In the genomic region with DNA sequence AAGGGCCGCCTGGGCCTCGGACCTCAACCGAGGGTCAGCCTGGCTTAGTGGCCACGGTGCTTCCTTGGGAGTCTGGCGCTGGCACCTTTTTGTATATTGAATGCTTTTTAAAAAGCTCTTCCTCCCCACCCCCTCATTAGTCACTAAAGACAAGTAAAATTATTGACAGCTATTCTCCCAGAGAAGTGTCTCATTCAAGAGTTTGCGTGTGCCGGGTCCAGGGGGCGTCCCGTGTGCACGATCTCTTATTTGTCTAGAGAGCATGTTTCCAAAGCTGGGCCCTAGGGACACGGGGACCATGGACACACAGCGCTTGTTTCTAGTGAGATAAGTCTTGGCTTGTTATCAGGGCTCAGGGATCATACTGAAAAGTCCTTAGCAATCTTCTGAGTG, we compare ENCODE assay signal across 8 mouse cellular contexts. TPM values are rescaled to one million over a fixed set of nuclear protein-coding genes. Genes with fewer than 3 reads are reported as not detected.
A peak's percentile ranks its signal among the peaks of the same experiment; 100 is the strongest.
DNase-seq lines count a peak whose midpoint lies in the region; ATAC-seq lines count a peak whose summit lies in the region.

No protein-coding gene starts in this region.

- no peaks in the 10 kb centered on the region for H3K9me3 ChIP-seq in kidney, embryonic 14.5 days (ENCODE audit: control insufficient read depth, low read length)
- H3K9me3 ChIP-seq in embryonic facial prominence, embryonic 13.5 days, result no peaks in the 10 kb centered on the region
- no peaks in the 10 kb centered on the region for H3K9me3 ChIP-seq in limb, embryonic 10.5 days (replicated peaks)
- no peaks in the 10 kb centered on the region for H3K9me3 ChIP-seq in neural tube, embryonic 12.5 days

- H3K9ac ChIP-seq in kidney, embryonic 14.5 days (ENCODE audit: low read depth, low read length), result peak overlapping the region; percentile 53
- H3K9ac ChIP-seq in embryonic facial prominence, embryonic 13.5 days, result peak overlapping the region; percentile 74
- H3K9ac ChIP-seq in neural tube, embryonic 12.5 days, result peak overlapping the region; percentile 58

- no peaks in the 10 kb centered on the region for H3K27me3 ChIP-seq in kidney, embryonic 14.5 days (ENCODE audit: control insufficient read depth, insufficient read depth, low read length)
- peaks cover 22% of the 10 kb centered on the region for H3K27me3 ChIP-seq in embryonic facial prominence, embryonic 13.5 days
- H3K27me3 ChIP-seq in limb, embryonic 10.5 days (ENCODE audit: low read depth, poor library complexity, severe bottlenecking), result peaks cover 29% of the 10 kb centered on the region
- 0 out of 2 replicates have a peak, but pooled peaks cover 6% of the 10 kb centered on the region for H3K27me3 ChIP-seq in neural tube, embryonic 12.5 days (replicated peaks)

- WGBS in kidney, embryonic 14.5 days, result 38% methylated on average over 12 of the region's 12 CpGs
- 34% methylated on average over 12 of the region's 12 CpGs for WGBS in embryonic facial prominence, embryonic 13.5 days
- WGBS in limb, embryonic 10.5 days, result 43% methylated on average over 12 of the region's 12 CpGs
- WGBS in neural tube, embryonic 12.5 days, result 37% methylated on average over 12 of the region's 12 CpGs

- H3K4me1 ChIP-seq in kidney, embryonic 14.5 days (ENCODE audit: control insufficient read depth, insufficient read depth, low read length), result no peaks in the 10 kb centered on the region
- H3K4me1 ChIP-seq in embryonic facial prominence, embryonic 13.5 days, result 0 out of 2 replicates have a peak, but pooled peaks cover 9% of the 10 kb centered on the region
- H3K4me1 ChIP-seq in limb, embryonic 10.5 days, result peaks cover 14% of the 10 kb centered on the region
- H3K4me1 ChIP-seq in neural tube, embryonic 12.5 days, result peaks cover 6% of the 10 kb centered on the region

- no peak for ATAC-seq in kidney, embryonic 14.5 days (ENCODE audit: low FRiP score, low TSS enrichment)
- no peak for ATAC-seq in embryonic facial prominence, embryonic 13.5 days (ENCODE audit: insufficient number of reproducible peaks, insufficient read depth, low FRiP score, low TSS enrichment, low read depth)
- peak; percentile 22; the same call in 1 of the 2 replicates for ATAC-seq in neural tube, embryonic 12.5 days (ENCODE audit: low FRiP score, low read depth)
- no peak for ATAC-seq in erythroid progenitor cell, adult 5-6 weeks (replicated peaks; ENCODE audit: low FRiP score, poor library complexity, severe bottlenecking)

- H3K27ac ChIP-seq in kidney, embryonic 14.5 days (ENCODE audit: low read depth, low read length), result no peak overlapping the region
- no peak overlapping the region for H3K27ac ChIP-seq in embryonic facial prominence, embryonic 13.5 days
- H3K27ac ChIP-seq in limb, embryonic 10.5 days, result peak overlapping the region; percentile 70
- no peak overlapping the region for H3K27ac ChIP-seq in neural tube, embryonic 12.5 days

- peak overlapping the region; percentile 34 for H3K4me3 ChIP-seq in kidney, embryonic 14.5 days (ENCODE audit: low read length)
- H3K4me3 ChIP-seq in embryonic facial prominence, embryonic 13.5 days, result peak overlapping the region; percentile 49
- H3K4me3 ChIP-seq in limb, embryonic 10.5 days, result peak overlapping the region; percentile 59
- peak overlapping the region; percentile 35 for H3K4me3 ChIP-seq in neural tube, embryonic 12.5 days

- no peak for DNase-seq in kidney, postnatal 14 days
- peak; percentile 35 for DNase-seq in limb, embryonic 10.5 days (ENCODE audit: low spot score)
- DNase-seq in retina, embryonic 14.5 days (ENCODE audit: low spot score), result no peak
- DNase-seq in B cell, adult 2 months, result no peak

- H3K4me2 ChIP-seq in kidney, embryonic 14.5 days (replicated peaks; ENCODE audit: low read depth, low read length), result peak overlapping the region; percentile 60
- peak overlapping the region; percentile 85 for H3K4me2 ChIP-seq in embryonic facial prominence, embryonic 13.5 days
- peak overlapping the region; percentile 83 for H3K4me2 ChIP-seq in neural tube, embryonic 12.5 days (replicated peaks)

- H3K36me3 ChIP-seq in kidney, embryonic 14.5 days (ENCODE audit: control insufficient read depth, insufficient read depth, low read length), result no peaks in the 10 kb centered on the region
- no peaks in the 10 kb centered on the region for H3K36me3 ChIP-seq in embryonic facial prominence, embryonic 13.5 days
- no peaks in the 10 kb centered on the region for H3K36me3 ChIP-seq in limb, embryonic 10.5 days
- H3K36me3 ChIP-seq in neural tube, embryonic 12.5 days, result no peaks in the 10 kb centered on the region

RNA-seq across cellular contexts. Expression of a gene that starts 2.4 kb away (rescaled TPM):
- polyA plus RNA-seq in kidney, embryonic 14.5 days (2014; fragmentation: Nextera tagmentation; extraction: Ambion mirVana), result not detected in 2 replicates
- polyA plus RNA-seq in embryonic facial prominence, embryonic 13.5 days (2015; fragmentation: Nextera tagmentation; extraction: Ambion mirVana), result 0.08 and 2.4 TPM in 2 replicates
- polyA plus RNA-seq in limb, embryonic 10.5 days (2016; fragmentation: Nextera tagmentation; extraction: Ambion mirVana), result 0.44 and 0.49 TPM in 2 replicates
- polyA plus RNA-seq in neural tube, embryonic 12.5 days (2016; fragmentation: Nextera tagmentation; extraction: Ambion mirVana), result 0.30 and 0.80 TPM in 2 replicates
- not detected in 2 replicates for total RNA-seq in erythroid progenitor cell, adult 5-6 weeks (2015; ENCODE audit: low replicate concordance)
- not detected in 2 replicates for total RNA-seq in erythroid progenitor cell, adult 5-6 weeks (2017; ENCODE audit: low replicate concordance)

RNA-seq across cellular contexts. Expression of a gene that starts 33.4 kb away (rescaled TPM):
- 2.2 and 3.7 TPM in 2 replicates for polyA plus RNA-seq in kidney, embryonic 14.5 days (2014; fragmentation: Nextera tagmentation; extraction: Ambion mirVana)
- polyA plus RNA-seq in embryonic facial prominence, embryonic 13.5 days (2015; fragmentation: Nextera tagmentation; extraction: Ambion mirVana), result 7.2 and 7.5 TPM in 2 replicates
- polyA plus RNA-seq in limb, embryonic 10.5 days (2016; fragmentation: Nextera tagmentation; extraction: Ambion mirVana), result 2.0 and 2.6 TPM in 2 replicates
- polyA plus RNA-seq in neural tube, embryonic 12.5 days (2016; fragmentation: Nextera tagmentation; extraction: Ambion mirVana), result 4.0 and 4.6 TPM in 2 replicates
- 37.8 and 54.1 TPM in 2 replicates for total RNA-seq in erythroid progenitor cell, adult 5-6 weeks (2015; ENCODE audit: low replicate concordance)
- total RNA-seq in erythroid progenitor cell, adult 5-6 weeks (2017; ENCODE audit: low replicate concordance), result 21.9 and 31.9 TPM in 2 replicates

RNA-seq across cellular contexts. Expression of a gene that starts 45.4 kb away (rescaled TPM):
- 31.1 and 32.8 TPM in 2 replicates for polyA plus RNA-seq in kidney, embryonic 14.5 days (2014; fragmentation: Nextera tagmentation; extraction: Ambion mirVana)
- polyA plus RNA-seq in embryonic facial prominence, embryonic 13.5 days (2015; fragmentation: Nextera tagmentation; extraction: Ambion mirVana), result 64.3 and 67.4 TPM in 2 replicates
- 18.1 and 31.6 TPM in 2 replicates for polyA plus RNA-seq in limb, embryonic 10.5 days (2016; fragmentation: Nextera tagmentation; extraction: Ambion mirVana)
- 30.0 and 30.9 TPM in 2 replicates for polyA plus RNA-seq in neural tube, embryonic 12.5 days (2016; fragmentation: Nextera tagmentation; extraction: Ambion mirVana)
- 3.8 and 11.2 TPM in 2 replicates for total RNA-seq in erythroid progenitor cell, adult 5-6 weeks (2015; ENCODE audit: low replicate concordance)
- 0.26 and 0.83 TPM in 2 replicates for total RNA-seq in erythroid progenitor cell, adult 5-6 weeks (2017; ENCODE audit: low replicate concordance)
